11 mouse cellular contexts compared by ENCODE assay signal in the genomic region with DNA sequence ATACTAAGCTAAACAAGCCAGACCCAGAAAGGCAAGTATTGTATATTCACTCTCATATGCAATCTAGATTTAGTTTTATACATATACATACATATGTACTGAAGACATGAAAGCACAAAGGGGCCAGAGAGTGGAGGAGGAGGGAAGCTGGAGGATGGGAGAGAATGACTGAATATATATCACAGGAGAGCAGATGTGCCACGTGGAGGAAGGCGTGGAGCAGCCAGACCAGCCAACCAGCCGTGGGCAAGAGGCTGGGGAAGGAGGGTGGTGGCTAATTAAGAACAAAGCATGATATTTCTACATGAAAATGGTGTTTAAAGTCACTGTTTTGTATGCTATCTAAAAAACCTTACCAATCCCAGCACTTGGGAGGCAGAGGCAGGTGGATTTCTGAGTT. TPM values are rescaled to one million over a fixed set of nuclear protein-coding genes. Genes with fewer than 3 reads are reported as not detected.
DNase-seq lines count a peak whose midpoint lies in the region; ATAC-seq and TF ChIP-seq lines count a peak whose summit lies in the region.
"Had no signal": no experiment of that assay in that cellular context is flagged by ENCODE, and none has a peak within 500 bp of the region (broad histone marks: within the 10 kb centered on the region; RNA-seq: fewer than 3 reads in every experiment).

No protein-coding gene starts in this region.

- no peaks in the 10 kb centered on the region for H3K9me3 ChIP-seq in heart, embryonic 10.5 days
- no peaks in the 10 kb centered on the region for H3K9me3 ChIP-seq in liver, embryonic 15.5 days (replicated peaks)
- H3K9me3 ChIP-seq in liver, embryonic 12.5 days (replicated peaks) = no peaks in the 10 kb centered on the region
- H3K9me3 ChIP-seq: hindbrain, embryonic 12.5 days; hindbrain, embryonic 15.5 days had no signal

- H3K36me3 ChIP-seq in heart, embryonic 10.5 days = no peaks in the 10 kb centered on the region
- no peaks in the 10 kb centered on the region for H3K36me3 ChIP-seq in liver, embryonic 15.5 days (replicated peaks)
- no peaks in the 10 kb centered on the region for H3K36me3 ChIP-seq in liver, embryonic 12.5 days
- H3K36me3 ChIP-seq: hindbrain, embryonic 12.5 days; hindbrain, embryonic 15.5 days had no signal

- TF ChIP-seq POLR2A in bone marrow, adult 2 months (IDR thresholded peaks at IDR 0.05; ENCODE audit: borderline replicate concordance, control insufficient read depth, low read depth, low read length) = no peak

- no peak overlapping the region for H3K27ac ChIP-seq in heart, embryonic 10.5 days
- 0 out of 2 replicates have a peak overlapping the region, but pooled peaks have one; percentile 33 for H3K27ac ChIP-seq in liver, embryonic 15.5 days (replicated peaks)
- no peak overlapping the region for H3K27ac ChIP-seq in liver, embryonic 12.5 days
- peak overlapping the region; percentile 19; the same call in 1 of the 2 replicates for H3K27ac ChIP-seq in bone marrow, adult 2 months (ENCODE audit: control insufficient read depth, insufficient read depth, low read depth, low read length, poor library complexity)
- H3K27ac ChIP-seq: heart, adult 2 months; hindbrain, embryonic 12.5 days; hindbrain, embryonic 15.5 days had no signal

- peak; percentile 64 for DNase-seq in heart, adult 11 months
- no peak for DNase-seq in heart, embryonic 10.5 days (ENCODE audit: low spot score)
- no peak for DNase-seq in layer of hippocampus, postnatal 10 days (ENCODE audit: low spot score in 2 of 2)
- DNase-seq: adrenal gland, adult 8-10 months had no signal

- no peaks in the 10 kb centered on the region for H3K4me1 ChIP-seq in heart, embryonic 10.5 days
- H3K4me1 ChIP-seq in liver, embryonic 15.5 days (replicated peaks) = peaks cover 13% of the 10 kb centered on the region
- H3K4me1 ChIP-seq in liver, embryonic 12.5 days = peaks cover 19% of the 10 kb centered on the region
- peaks cover 2% of the 10 kb centered on the region for H3K4me1 ChIP-seq in bone marrow, adult 2 months (ENCODE audit: control insufficient read depth, insufficient read depth, low read length)
- H3K4me1 ChIP-seq: hindbrain, embryonic 12.5 days; hindbrain, embryonic 15.5 days had no signal

- no peak for TF ChIP-seq CTCF in bone marrow, adult 2 months (IDR thresholded peaks at IDR 0.05; ENCODE audit: control insufficient read depth, insufficient read depth, low read length)

- H3K9ac ChIP-seq in liver, embryonic 15.5 days = no peak overlapping the region
- no peak overlapping the region for H3K9ac ChIP-seq in liver, embryonic 12.5 days
- H3K9ac ChIP-seq: hindbrain, embryonic 12.5 days; hindbrain, embryonic 15.5 days had no signal

- no peak; the same call in 1 of the 2 replicates for ATAC-seq in liver, embryonic 15.5 days (ENCODE audit: insufficient read depth)
- ATAC-seq in liver, embryonic 12.5 days = no peak

- 77% methylated on average over 3 of the region's 3 CpGs for WGBS in heart, embryonic 10.5 days
- WGBS in liver, embryonic 15.5 days (ENCODE audit: insufficient replicate concordance) = 44% methylated on average over 3 of the region's 3 CpGs
- 53% methylated on average over 3 of the region's 3 CpGs for WGBS in liver, embryonic 12.5 days (ENCODE audit: insufficient replicate concordance)
- 44% methylated on average over 3 of the region's 3 CpGs for WGBS in bone marrow, adult 2 months

- no peaks in the 10 kb centered on the region for H3K27me3 ChIP-seq in heart, embryonic 10.5 days (ENCODE audit: insufficient read depth, poor library complexity, severe bottlenecking)
- no peaks in the 10 kb centered on the region for H3K27me3 ChIP-seq in liver, embryonic 15.5 days
- no peaks in the 10 kb centered on the region for H3K27me3 ChIP-seq in liver, embryonic 12.5 days (replicated peaks)
- H3K27me3 ChIP-seq: hindbrain, embryonic 12.5 days; hindbrain, embryonic 15.5 days had no signal

- H3K4me2 ChIP-seq in liver, embryonic 15.5 days = no peak overlapping the region
- no peak overlapping the region for H3K4me2 ChIP-seq in liver, embryonic 12.5 days
- H3K4me2 ChIP-seq: heart, embryonic 11.5 days; hindbrain, embryonic 12.5 days; hindbrain, embryonic 15.5 days had no signal

- no peak overlapping the region for H3K4me3 ChIP-seq in heart, embryonic 10.5 days
- H3K4me3 ChIP-seq in liver, embryonic 15.5 days (replicated peaks) = no peak overlapping the region
- H3K4me3 ChIP-seq in liver, embryonic 12.5 days = no peak overlapping the region
- H3K4me3 ChIP-seq in bone marrow, adult 2 months (replicated peaks; ENCODE audit: control insufficient read depth, low read depth, low read length) = no peak overlapping the region
- H3K4me3 ChIP-seq: heart, adult 2 months; hindbrain, embryonic 12.5 days; hindbrain, embryonic 15.5 days had no signal

RNA-seq across cellular contexts. Expression of gene Rhog, which starts 2.9 kb away (rescaled TPM):
- 42.8 and 48.9 TPM in 2 replicates for polyA plus RNA-seq in heart, embryonic 10.5 days (2016; fragmentation: Nextera tagmentation; extraction: Ambion mirVana)
- 57.4 and 62.3 TPM in 2 replicates for polyA plus RNA-seq in liver, embryonic 15.5 days (2015; fragmentation: Nextera tagmentation; extraction: Ambion mirVana)
- 61.3 and 63.3 TPM in 2 replicates for polyA plus RNA-seq in liver, embryonic 12.5 days (2016; fragmentation: Nextera tagmentation; extraction: Ambion mirVana)
- polyA plus RNA-seq in bone marrow, adult 2 months (2011; ENCODE audit: insufficient read depth, insufficient read length, low replicate concordance, missing spikeins) = 89.0 and 95.2 TPM in 2 replicates
- total RNA-seq in layer of hippocampus, postnatal 10 days (2021) = 10 to 100 TPM; 15.8 to 16.3 TPM

RNA-seq across cellular contexts. Expression of gene Stim1, which starts 8.9 kb away (rescaled TPM):
- polyA plus RNA-seq in heart, embryonic 10.5 days (2016; fragmentation: Nextera tagmentation; extraction: Ambion mirVana) = 15.1 and 16.6 TPM in 2 replicates
- polyA plus RNA-seq in liver, embryonic 15.5 days (2015; fragmentation: Nextera tagmentation; extraction: Ambion mirVana) = 14.9 and 16.5 TPM in 2 replicates
- 19.5 and 19.9 TPM in 2 replicates for polyA plus RNA-seq in liver, embryonic 12.5 days (2016; fragmentation: Nextera tagmentation; extraction: Ambion mirVana)
- polyA plus RNA-seq in bone marrow, adult 2 months (2011; ENCODE audit: insufficient read depth, insufficient read length, low replicate concordance, missing spikeins) = 12.8 and 24.8 TPM in 2 replicates
- 10 to 100 TPM; 56.7 to 66.1 TPM for total RNA-seq in layer of hippocampus, postnatal 10 days (2021)

RNA-seq across cellular contexts. Expression of gene Pgap2, which starts 48.7 kb away (rescaled TPM):
- polyA plus RNA-seq in heart, embryonic 10.5 days (2016; fragmentation: Nextera tagmentation; extraction: Ambion mirVana) = 49.0 and 54.0 TPM in 2 replicates
- 22.2 and 23.5 TPM in 2 replicates for polyA plus RNA-seq in liver, embryonic 15.5 days (2015; fragmentation: Nextera tagmentation; extraction: Ambion mirVana)
- 28.5 and 28.6 TPM in 2 replicates for polyA plus RNA-seq in liver, embryonic 12.5 days (2016; fragmentation: Nextera tagmentation; extraction: Ambion mirVana)
- polyA plus RNA-seq in bone marrow, adult 2 months (2011; ENCODE audit: insufficient read depth, insufficient read length, low replicate concordance, missing spikeins) = 6.9 and 24.4 TPM in 2 replicates
- total RNA-seq in layer of hippocampus, postnatal 10 days (2021) = 10 to 100 TPM; 29.9 to 34.3 TPM

RNA-seq across cellular contexts. Expression of gene Nup98, which starts 48.8 kb away (rescaled TPM):
- 36.6 and 36.7 TPM in 2 replicates for polyA plus RNA-seq in heart, embryonic 10.5 days (2016; fragmentation: Nextera tagmentation; extraction: Ambion mirVana)
- polyA plus RNA-seq in liver, embryonic 15.5 days (2015; fragmentation: Nextera tagmentation; extraction: Ambion mirVana) = 13.4 and 13.5 TPM in 2 replicates
- polyA plus RNA-seq in liver, embryonic 12.5 days (2016; fragmentation: Nextera tagmentation; extraction: Ambion mirVana) = 30.4 and 31.0 TPM in 2 replicates
- 10.4 and 18.9 TPM in 2 replicates for polyA plus RNA-seq in bone marrow, adult 2 months (2011; ENCODE audit: insufficient read depth, insufficient read length, low replicate concordance, missing spikeins)
- total RNA-seq in layer of hippocampus, postnatal 10 days (2021) = 10 to 100 TPM; 33.3 to 34.0 TPM

Comparison
In these comparisons a context has a peak if more than half of its experiments do, and no peak if none do; other contexts are left out.
1. H3K27ac ChIP-seq: peak in liver, embryonic 15.5 days (single experiment) and bone marrow, adult 2 months (single experiment); none in heart, embryonic 10.5 days (single experiment) and liver, embryonic 12.5 days (single experiment).